Mouse (Mus musculus): Measurements from ENCODE around the gene Pax5.

The Pax5 gene

DNA sequence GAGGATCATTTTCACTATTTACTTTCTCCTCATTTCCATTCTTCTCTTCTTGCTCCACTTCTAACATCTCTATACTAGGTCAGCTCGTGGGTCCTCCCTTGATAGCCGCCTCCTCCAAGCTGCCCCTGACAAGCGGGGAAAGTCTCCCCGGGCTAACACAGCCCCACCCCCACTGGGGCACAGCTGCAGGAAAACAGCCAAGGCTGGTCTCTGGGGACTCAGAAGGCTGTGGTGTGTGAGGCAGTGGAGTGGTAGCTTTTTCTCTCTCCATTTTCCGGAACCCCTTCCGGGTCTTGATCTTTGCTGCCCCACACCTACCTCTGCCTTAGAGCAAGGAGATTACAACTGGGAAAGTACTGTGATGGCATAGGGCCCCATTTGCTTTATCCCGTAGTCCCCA, 4.3 kb downstream of the Pax5 start:
- no peak for DNase-seq (ENCODE audit: low spot score in 2 of 2)

DNA sequence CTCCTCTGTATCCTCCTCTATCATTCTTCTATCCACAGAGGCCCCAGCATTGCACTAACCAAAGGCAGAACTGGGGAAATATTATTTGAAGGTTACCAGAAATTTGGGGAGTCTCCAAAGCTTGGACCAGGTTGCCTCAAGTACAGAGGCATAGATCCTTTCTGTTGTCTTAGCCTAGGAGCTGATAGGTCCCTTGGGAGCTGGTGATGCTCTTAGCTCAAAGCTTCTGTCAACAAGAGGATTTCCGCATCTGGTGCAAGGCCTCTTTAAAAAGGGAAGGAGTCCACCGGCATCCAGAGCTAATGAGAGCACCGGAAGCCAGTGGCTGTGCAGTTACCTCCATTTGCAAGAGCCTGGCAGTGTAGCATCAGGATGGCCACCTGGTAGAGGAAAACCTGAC, 5.1 kb downstream of the Pax5 start:
- no peak for DNase-seq (ENCODE audit: low spot score in 2 of 2)

GRCm38 (mm10) chr4:44704369-44704745, 5.9 kb downstream of the Pax5 start:
- DNase-seq (ENCODE audit: low spot score in 2 of 2), result peak; percentile 78 to 86

- DNase-seq (ENCODE audit: low spot score in 2 of 2), result peak in 1 of 2 experiments; percentile 4
Observed at GRCm38 (mm10) chr4:44703686-44704368, 6.5 kb downstream of the Pax5 start.

DNA sequence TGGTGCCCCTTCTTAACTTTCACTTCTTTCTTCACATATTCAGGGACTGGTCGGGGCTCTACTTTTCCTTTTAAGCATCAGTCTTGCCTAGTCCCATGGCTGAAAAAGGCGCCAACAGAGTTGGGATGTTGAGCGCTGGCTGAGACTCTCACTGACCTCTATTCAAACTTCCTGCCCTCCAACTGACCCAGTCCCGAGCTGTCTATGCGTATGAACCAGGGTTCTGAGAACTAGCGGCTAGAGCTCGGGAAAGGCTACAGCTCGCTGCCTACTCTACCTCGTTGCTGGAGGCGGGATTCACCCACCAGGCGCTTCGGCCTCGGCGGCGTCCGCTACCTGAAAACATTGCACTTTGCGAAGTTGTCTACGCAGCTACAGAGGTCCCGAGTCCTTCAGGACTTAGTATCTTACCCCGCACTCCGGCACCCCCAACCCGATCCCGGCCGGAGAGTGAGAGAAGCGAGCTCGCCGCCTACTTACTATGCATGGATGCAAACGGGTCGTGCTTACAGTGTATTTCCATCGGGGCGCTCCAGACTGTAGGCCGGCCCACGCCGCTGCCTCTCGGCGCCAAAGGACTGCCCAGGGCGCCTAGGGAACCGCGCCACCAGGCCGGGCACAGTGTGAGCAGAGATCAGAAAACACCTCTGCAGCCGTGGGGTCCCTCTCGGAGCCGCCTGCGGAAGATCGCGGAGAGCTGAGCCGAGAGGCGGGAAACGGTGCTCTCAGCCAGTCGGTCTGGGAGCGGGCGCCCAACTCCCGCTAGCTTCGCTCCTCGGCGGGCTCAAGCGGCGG, 7.2 kb downstream of the Pax5 start:
- no peak for DNase-seq (ENCODE audit: low spot score in 2 of 2)

GRCm38 (mm10) chr4:44702011-44702527, 8.2 kb downstream of the Pax5 start:
- no peak for DNase-seq (ENCODE audit: low spot score in 2 of 2)

- DNase-seq (ENCODE audit: low spot score in 2 of 2), result no peak
Observed at GRCm38 (mm10) chr4:44701513-44701912, 8.8 kb downstream of the Pax5 start.

GRCm38 (mm10) chr4:44696676-44697075, 13.6 kb downstream of the Pax5 start:
- DNase-seq (ENCODE audit: low spot score in 2 of 2), result no peak

DNA sequence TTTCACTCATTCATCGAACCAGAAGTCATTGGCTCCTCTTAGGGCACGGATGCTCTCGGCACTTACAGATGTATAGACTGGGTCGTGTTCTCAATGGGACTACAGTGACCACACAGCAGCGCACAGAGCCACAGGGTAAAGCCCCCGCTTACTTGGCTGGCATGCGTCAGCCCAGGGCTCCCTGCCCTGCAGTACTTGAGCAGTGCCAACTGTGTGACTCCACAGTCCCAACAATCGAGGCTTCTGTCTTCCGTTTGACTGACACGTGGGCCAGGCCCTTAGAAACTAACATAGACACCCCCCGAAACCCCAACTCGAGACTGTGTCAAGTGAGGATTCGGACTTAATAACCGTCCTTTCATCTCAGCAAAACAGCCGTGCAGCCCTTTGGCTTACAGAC, 15.9 kb downstream of the Pax5 start:
- no peak for DNase-seq (ENCODE audit: low spot score in 2 of 2)

- no peak for DNase-seq (ENCODE audit: low spot score in 2 of 2)
Observed at GRCm38 (mm10) chr4:44685582-44685981, 24.7 kb downstream of the Pax5 start.

DNA sequence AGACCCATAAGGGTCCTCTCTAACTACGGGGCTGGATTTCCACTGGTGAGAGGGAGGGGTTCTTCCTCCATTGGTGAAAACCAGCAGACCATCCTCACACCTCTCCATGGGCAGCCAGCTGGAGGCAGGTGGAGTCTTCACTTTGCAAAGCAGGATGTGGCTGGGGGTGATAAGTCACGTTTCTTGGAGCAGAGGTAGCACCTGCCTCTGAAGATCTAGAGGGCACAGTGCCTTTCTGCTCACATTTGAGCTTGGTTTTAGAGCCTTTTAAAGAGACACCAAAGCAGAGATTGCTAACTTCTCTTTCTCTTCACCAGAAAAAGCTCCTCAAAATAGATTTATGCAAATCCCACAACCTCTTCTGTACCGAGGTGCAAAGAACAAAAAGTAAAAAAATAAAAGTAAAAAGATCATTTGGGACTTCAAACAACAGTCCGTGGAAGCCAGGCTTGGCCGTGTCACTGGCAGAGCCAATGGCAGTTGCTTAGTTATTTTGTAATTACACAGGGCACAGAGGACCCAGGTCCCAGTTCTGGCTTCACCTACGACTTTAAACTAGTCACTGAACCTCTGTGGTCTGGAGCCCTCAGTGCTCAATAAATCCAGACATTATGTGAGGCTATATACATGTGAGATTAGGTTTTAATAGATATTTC, 29.9 kb downstream of the Pax5 start:
- DNase-seq (ENCODE audit: low spot score in 2 of 2), result no peak

DNA sequence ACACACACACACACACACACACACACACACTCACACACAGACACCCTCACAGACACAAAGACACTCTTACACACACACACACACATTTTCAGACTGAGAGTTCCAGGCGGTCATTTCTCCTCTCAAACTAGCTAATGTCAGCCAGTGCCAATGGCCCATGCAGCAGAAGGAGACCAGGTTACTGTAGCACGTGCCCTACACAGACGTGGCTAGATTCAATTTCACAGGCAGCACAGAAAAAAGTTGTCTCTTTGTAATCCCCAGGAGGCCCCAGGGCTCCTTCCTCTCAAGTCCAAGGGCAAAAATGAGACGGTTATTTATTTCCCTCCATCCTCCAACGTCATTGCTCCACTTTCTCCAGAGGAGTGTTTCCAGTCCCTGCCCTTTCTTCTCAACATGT, 31.6 kb downstream of the Pax5 start:
- no peak for DNase-seq (ENCODE audit: low spot score in 2 of 2)

GRCm38 (mm10) chr4:44678026-44678425, 32.3 kb downstream of the Pax5 start:
- DNase-seq (ENCODE audit: low spot score in 2 of 2), result no peak

GRCm38 (mm10) chr4:44674973-44675372, 35.3 kb downstream of the Pax5 start:
- no peak for DNase-seq (ENCODE audit: low spot score in 2 of 2)

GRCm38 (mm10) chr4:44673726-44674125, 36.6 kb downstream of the Pax5 start:
- no peak for DNase-seq (ENCODE audit: low spot score in 2 of 2)

- no peak for DNase-seq (ENCODE audit: low spot score in 2 of 2)
Observed at GRCm38 (mm10) chr4:44672216-44672937, 37.9 kb downstream of the Pax5 start.

DNA sequence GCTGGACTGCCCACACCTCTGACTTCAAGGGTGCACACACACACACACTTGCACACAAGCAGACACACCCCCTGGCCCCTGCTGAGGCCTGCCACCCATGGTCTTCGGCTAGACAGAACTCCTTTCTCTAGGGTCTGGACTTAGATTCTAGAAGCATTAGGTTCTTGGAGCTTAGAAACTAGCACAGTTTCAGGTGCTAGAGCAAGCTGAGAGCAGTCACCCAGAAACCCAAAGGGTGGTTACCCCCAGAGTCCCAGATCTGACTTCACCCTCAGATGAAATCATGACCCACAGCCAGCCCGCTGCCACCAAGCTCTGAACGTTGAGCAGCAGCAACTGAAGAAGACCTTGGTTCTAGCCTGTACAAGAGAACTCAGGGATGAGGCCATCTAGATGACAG, 38.8 kb downstream of the Pax5 start:
- no peak for DNase-seq (ENCODE audit: low spot score in 2 of 2)

DNA sequence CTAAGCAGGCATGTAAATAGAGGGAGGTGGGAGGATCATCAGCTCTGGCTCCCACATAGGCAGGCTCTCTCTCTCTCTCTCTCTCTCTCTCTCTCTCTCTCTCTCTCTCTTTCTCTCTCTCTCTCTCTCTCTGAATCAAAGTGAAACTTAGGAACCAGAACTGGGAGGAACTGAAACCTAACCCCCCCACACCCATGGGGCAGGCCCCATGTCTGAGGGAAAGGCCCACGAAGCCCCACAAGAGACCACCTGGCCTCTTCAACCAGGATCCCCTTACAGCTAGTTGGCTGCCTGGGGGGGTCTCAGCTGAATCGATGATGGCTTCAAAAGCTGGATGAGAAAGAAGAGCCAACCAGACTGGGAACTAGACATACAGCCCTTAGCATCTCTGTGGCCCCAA, 39.3 kb downstream of the Pax5 start:
- DNase-seq (ENCODE audit: low spot score in 2 of 2), result no peak

DNA sequence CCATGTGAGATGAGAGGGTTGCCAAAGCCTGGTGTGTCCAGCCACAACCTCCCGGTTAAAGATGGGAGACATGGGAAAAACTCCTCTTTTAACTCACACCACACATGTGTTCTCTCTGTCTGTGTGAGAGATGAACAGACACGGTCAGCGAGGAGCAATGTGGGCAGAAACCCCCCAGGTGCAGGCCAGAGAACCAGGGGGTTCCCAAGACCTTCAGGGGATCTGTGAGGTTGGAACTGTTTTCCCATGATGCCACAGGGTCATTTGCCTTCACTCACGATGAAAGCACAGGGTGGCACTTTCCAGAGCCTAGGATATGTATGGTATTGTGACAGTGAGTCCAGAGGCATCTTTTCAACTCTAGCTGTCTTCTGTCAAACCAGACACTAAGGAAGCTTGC, 39.9 kb downstream of the Pax5 start:
- no peak for DNase-seq (ENCODE audit: low spot score in 2 of 2)

- peak in 1 of 2 experiments; percentile 24 for DNase-seq (ENCODE audit: low spot score in 2 of 2)
Observed at GRCm38 (mm10) chr4:44669485-44670181, 40.7 kb downstream of the Pax5 start.

DNA sequence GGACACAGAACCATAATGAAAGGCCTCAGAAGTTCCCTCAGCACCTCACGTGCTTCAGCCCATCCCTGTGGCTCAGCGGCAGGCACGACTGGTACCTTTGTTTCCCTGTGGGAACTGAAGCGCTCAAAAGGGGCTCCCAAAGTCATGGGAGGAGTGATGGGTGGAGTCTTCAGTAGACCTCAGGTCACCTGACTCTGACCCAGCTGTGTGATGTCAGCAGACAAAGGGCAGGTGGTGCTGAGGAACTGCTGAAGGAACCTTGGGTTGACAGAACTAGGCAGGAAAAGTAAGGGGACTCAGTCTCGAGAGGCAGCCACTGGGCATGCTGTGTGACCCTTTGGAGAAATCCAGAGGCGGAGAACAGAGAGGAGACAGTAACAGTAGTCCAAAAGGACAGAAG, 41.7 kb downstream of the Pax5 start:
- DNase-seq (ENCODE audit: low spot score in 2 of 2), result no peak
